Mouse (Mus musculus): Measurements from ENCODE around the gene Tspan5.

- no peak for TF ChIP-seq CTCF (IDR thresholded peaks at IDR 0.05; ENCODE audit: low read depth, low read length)
- TF ChIP-seq POLR2A (IDR thresholded peaks at IDR 0.05; ENCODE audit: extremely low read depth, insufficient read depth, low read length) = no peak
Measured at GRCm38 (mm10) chr3:138760685-138761119, 18.7 kb downstream of the Tspan5 start.

Data from liver, adult 2 months (tissue).